Mouse (Mus musculus) hindlimb bud, embryonic 11.5 days (tissue): ENCODE measurements at regions not wholly inside any gene's neighbourhood (a gene's known extent, or its start where the extent isn't known, plus 50 kb on each side); places are given as distances from the start of the nearest gene placed in this dataset.

Experiments used
- DNase-seq: peaks from one replicate; pipeline ENCODE4 v3.0.0-alpha.2; 2012; ENCODE audit warnings: low read depth, low spot score; ENCODE audit errors: extremely low spot score

- no peak for DNase-seq
Observed at GRCm38 (mm10) chr2:80969354-80969753, 352.3 kb downstream of the Nup35 start.

- DNase-seq: no peak
Observed at GRCm38 (mm10) chr2:80973217-80973616, 356.2 kb downstream of the Nup35 start.

- DNase-seq: no peak
Observed at GRCm38 (mm10) chr2:80998296-80998695, 381.3 kb downstream of the Nup35 start.

- DNase-seq: no peak
Observed at GRCm38 (mm10) chr2:81007071-81007470, 390.0 kb downstream of the Nup35 start.

GRCm38 (mm10) chr2:81023620-81024019, 406.6 kb downstream of the Nup35 start:
- no peak for DNase-seq
